Comparison of ENCODE assay signal across 26 mouse cellular contexts in the genomic region with DNA sequence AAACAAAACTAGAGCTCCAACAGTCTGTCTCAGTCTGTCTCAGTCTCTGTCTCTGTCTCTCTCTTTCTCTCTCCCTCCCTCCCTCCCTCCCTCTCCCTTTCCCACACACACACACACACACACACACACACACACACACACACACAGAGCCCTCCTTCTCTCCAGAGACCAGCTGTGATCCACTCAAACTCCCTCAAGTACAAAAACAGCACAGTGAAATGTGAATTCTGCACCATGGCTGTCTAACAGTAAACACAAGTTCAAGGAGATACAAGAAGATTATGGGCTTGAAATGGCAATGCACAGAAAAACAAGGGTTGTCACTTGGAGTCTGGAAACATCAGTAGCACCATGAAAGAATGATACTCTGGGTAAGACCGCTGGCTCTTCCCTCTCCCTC. TPM values are rescaled to one million over a fixed set of nuclear protein-coding genes. Genes with fewer than 3 reads are reported as not detected.
DNase-seq lines count a peak whose midpoint lies in the region; ATAC-seq and TF ChIP-seq lines count a peak whose summit lies in the region.
"Had no signal": no experiment of that assay in that cellular context is flagged by ENCODE, and none has a peak within 500 bp of the region (broad histone marks: within the 10 kb centered on the region; RNA-seq: fewer than 3 reads in every experiment).

No protein-coding gene starts in this region.

- no peaks in the 10 kb centered on the region for H3K9me3 ChIP-seq in kidney, embryonic 14.5 days (ENCODE audit: control insufficient read depth, low read length)
- H3K9me3 ChIP-seq in kidney, postnatal 0 days (replicated peaks; ENCODE audit: low read length) = no peaks in the 10 kb centered on the region
- no peaks in the 10 kb centered on the region for H3K9me3 ChIP-seq in ES-Bruce4 (replicated peaks; ENCODE audit: control insufficient read depth, insufficient read depth, low read length, poor library complexity, severe bottlenecking)
- no peaks in the 10 kb centered on the region for H3K9me3 ChIP-seq in embryonic facial prominence, embryonic 13.5 days
- H3K9me3 ChIP-seq in heart, embryonic 10.5 days = no peaks in the 10 kb centered on the region
- H3K9me3 ChIP-seq: heart, embryonic 13.5 days had no signal

- 42% methylated on average over 1 of the region's 1 CpGs for whole genome bisulfite sequencing in kidney, embryonic 14.5 days
- 62% methylated on average over 1 of the region's 1 CpGs for WGBS in kidney, postnatal 0 days
- WGBS in embryonic facial prominence, embryonic 13.5 days = 36% methylated on average over 1 of the region's 1 CpGs
- WGBS in heart, embryonic 10.5 days = 75% methylated on average over 1 of the region's 1 CpGs

- TF ChIP-seq CTCF in kidney, postnatal 0 days (IDR thresholded peaks at IDR 0.05; ENCODE audit: low read depth) = no peak
- no peak for TF ChIP-seq CTCF in ES-Bruce4 (IDR thresholded peaks at IDR 0.05; ENCODE audit: low read depth, low read length)

- H3K4me3 ChIP-seq in kidney, embryonic 14.5 days (ENCODE audit: low read length) = no peak overlapping the region
- H3K4me3 ChIP-seq in kidney, postnatal 0 days (replicated peaks; ENCODE audit: low read depth, low read length) = no peak overlapping the region
- H3K4me3 ChIP-seq in ES-Bruce4 (ENCODE audit: low read depth, low read length) = no peak overlapping the region
- no peak overlapping the region for H3K4me3 ChIP-seq in embryonic facial prominence, embryonic 13.5 days
- H3K4me3 ChIP-seq in heart, embryonic 10.5 days = no peak overlapping the region
- H3K4me3 ChIP-seq: heart, embryonic 13.5 days had no signal

- H3K27ac ChIP-seq in kidney, embryonic 14.5 days (ENCODE audit: low read depth, low read length) = peak overlapping the region; percentile 73; the same call in 1 of the 2 replicates
- 0 out of 2 replicates have a peak overlapping the region, but pooled peaks have one; percentile 36 for H3K27ac ChIP-seq in kidney, postnatal 0 days
- peak overlapping the region; percentile 89 for H3K27ac ChIP-seq in ES-Bruce4 (ENCODE audit: insufficient read depth, low read length)
- H3K27ac ChIP-seq in embryonic facial prominence, embryonic 13.5 days = 0 out of 2 replicates have a peak overlapping the region, but pooled peaks have one; percentile 51
- no peak overlapping the region for H3K27ac ChIP-seq in heart, embryonic 10.5 days
- H3K27ac ChIP-seq: heart, embryonic 13.5 days; hindbrain, embryonic 14.5 days; hindbrain, postnatal 0 days had no signal

- no peak for ATAC-seq in kidney, embryonic 14.5 days (ENCODE audit: low FRiP score, low TSS enrichment)
- no peak for ATAC-seq in kidney, postnatal 0 days (replicated peaks; ENCODE audit: low FRiP score, low read depth)
- no peak for ATAC-seq in embryonic facial prominence, embryonic 13.5 days (ENCODE audit: insufficient number of reproducible peaks, insufficient read depth, low FRiP score, low TSS enrichment, low read depth)
- no peak for ATAC-seq in frontal cortex, adult (ENCODE audit: low TSS enrichment)
- ATAC-seq: forebrain, embryonic 14.5 days; forebrain, postnatal 0 days; hindbrain, postnatal 0 days; inflammation-experienced regulatory T-cells, adult 6 months had no signal

- peaks cover 21% of the 10 kb centered on the region for H3K4me1 ChIP-seq in kidney, embryonic 14.5 days (ENCODE audit: control insufficient read depth, insufficient read depth, low read length)
- H3K4me1 ChIP-seq in kidney, postnatal 0 days (replicated peaks; ENCODE audit: insufficient read depth, low read length) = peaks cover 16% of the 10 kb centered on the region
- H3K4me1 ChIP-seq in ES-Bruce4 (ENCODE audit: control insufficient read depth, insufficient read depth, low read length) = peaks cover 8% of the 10 kb centered on the region
- H3K4me1 ChIP-seq in embryonic facial prominence, embryonic 13.5 days = peaks cover 14% of the 10 kb centered on the region
- peaks cover 28% of the 10 kb centered on the region for H3K4me1 ChIP-seq in heart, embryonic 10.5 days

- no peaks in the 10 kb centered on the region for H3K27me3 ChIP-seq in kidney, embryonic 14.5 days (ENCODE audit: control insufficient read depth, insufficient read depth, low read length)
- no peaks in the 10 kb centered on the region for H3K27me3 ChIP-seq in kidney, postnatal 0 days (ENCODE audit: insufficient read depth, low read length)
- H3K27me3 ChIP-seq in ES-Bruce4 (ENCODE audit: control insufficient read depth, insufficient read depth, low read length, poor library complexity, severe bottlenecking) = no peaks in the 10 kb centered on the region
- H3K27me3 ChIP-seq in embryonic facial prominence, embryonic 13.5 days = no peaks in the 10 kb centered on the region
- H3K27me3 ChIP-seq in heart, embryonic 10.5 days (ENCODE audit: insufficient read depth, poor library complexity, severe bottlenecking) = no peaks in the 10 kb centered on the region
- H3K27me3 ChIP-seq: CH12.LX; heart, embryonic 13.5 days had no signal

- no peak for TF ChIP-seq POLR2A in ES-Bruce4 (IDR thresholded peaks at IDR 0.05; ENCODE audit: insufficient read depth, low read length)

- no peaks in the 10 kb centered on the region for H3K36me3 ChIP-seq in kidney, embryonic 14.5 days (ENCODE audit: control insufficient read depth, insufficient read depth, low read length)
- no peaks in the 10 kb centered on the region for H3K36me3 ChIP-seq in kidney, postnatal 0 days (ENCODE audit: insufficient read depth, low read length)
- H3K36me3 ChIP-seq in ES-Bruce4 (ENCODE audit: control insufficient read depth, insufficient read depth, low read length, poor library complexity, severe bottlenecking) = no peaks in the 10 kb centered on the region
- peaks cover 2% of the 10 kb centered on the region; the same call in 1 of the 2 replicates for H3K36me3 ChIP-seq in embryonic facial prominence, embryonic 13.5 days
- peaks cover 6% of the 10 kb centered on the region for H3K36me3 ChIP-seq in heart, embryonic 10.5 days

- H3K9ac ChIP-seq in kidney, embryonic 14.5 days (ENCODE audit: low read depth, low read length) = no peak overlapping the region
- H3K9ac ChIP-seq in kidney, postnatal 0 days (ENCODE audit: low read depth, low read length) = no peak overlapping the region
- no peak overlapping the region for H3K9ac ChIP-seq in ES-Bruce4 (ENCODE audit: low read depth, poor library complexity, severe bottlenecking)
- no peak overlapping the region for H3K9ac ChIP-seq in embryonic facial prominence, embryonic 13.5 days
- H3K9ac ChIP-seq: forebrain, postnatal 0 days; heart, embryonic 13.5 days; hindbrain, embryonic 14.5 days had no signal

- DNase-seq in kidney, postnatal 10 days = no peak
- no peak for DNase-seq in kidney, postnatal 0 days (ENCODE audit: low spot score)
- no peak for DNase-seq in kidney, postnatal 14 days
- no peak for DNase-seq in heart, embryonic 10.5 days (ENCODE audit: low spot score)
- DNase-seq: adrenal gland, adult 2 months; adrenal gland, postnatal 25 days; B cell, adult 2 months; cerebellum, adult 18-20 months; cerebellum, adult 9-10 months; cerebellum, postnatal 14 days; forebrain, postnatal 0 days; gastrocnemius, postnatal 25 days; heart, adult 18-20 months; heart, postnatal 14 days; heart, postnatal 4 days had no signal

- H3K4me2 ChIP-seq in kidney, embryonic 14.5 days (replicated peaks; ENCODE audit: low read depth, low read length) = no peak overlapping the region
- no peak overlapping the region for H3K4me2 ChIP-seq in kidney, postnatal 0 days (ENCODE audit: low read length)
- H3K4me2 ChIP-seq in embryonic facial prominence, embryonic 13.5 days = no peak overlapping the region; the same call in 1 of the 2 replicates
- H3K4me2 ChIP-seq: heart, embryonic 13.5 days; hindbrain, embryonic 14.5 days had no signal

- TF ChIP-seq EP300 in ES-Bruce4 (IDR thresholded peaks at IDR 0.05; ENCODE audit: insufficient read depth, low read depth, low read length) = no peak

RNA-seq across cellular contexts. Expression of gene Uchl4, which starts 15.7 kb away (rescaled TPM):
- polyA plus RNA-seq in kidney, embryonic 14.5 days (2014; fragmentation: Nextera tagmentation; extraction: Ambion mirVana) = 2.9 and 3.3 TPM in 2 replicates
- polyA plus RNA-seq in kidney, postnatal 0 days (2015; fragmentation: Nextera tagmentation; extraction: Ambion mirVana) = 1.3 and 2.0 TPM in 2 replicates
- polyA plus RNA-seq in ES-Bruce4 (2011; ENCODE audit: insufficient read depth, insufficient read length, low read depth, missing spikeins) = 13.2 and 14.3 TPM in 2 replicates
- 3.5 and 5.5 TPM in 2 replicates for polyA plus RNA-seq in embryonic facial prominence, embryonic 13.5 days (2015; fragmentation: Nextera tagmentation; extraction: Ambion mirVana)
- polyA plus RNA-seq in heart, embryonic 10.5 days (2016; fragmentation: Nextera tagmentation; extraction: Ambion mirVana) = 3.2 TPM in 2 replicates
- polyA plus RNA-seq: adrenal gland, adult 2 months; gonadal fat pad, adult 2 months had no signal

RNA-seq across cellular contexts. Expression of gene Map2k1, which starts 34.1 kb away (rescaled TPM):
- 56.9 and 72.3 TPM in 2 replicates for polyA plus RNA-seq in kidney, embryonic 14.5 days (2014; fragmentation: Nextera tagmentation; extraction: Ambion mirVana)
- polyA plus RNA-seq in kidney, postnatal 0 days (2015; fragmentation: Nextera tagmentation; extraction: Ambion mirVana) = 81.6 and 82.7 TPM in 2 replicates
- 80.1 and 85.7 TPM in 2 replicates for polyA plus RNA-seq in ES-Bruce4 (2011; ENCODE audit: insufficient read depth, insufficient read length, low read depth, missing spikeins)
- polyA plus RNA-seq in embryonic facial prominence, embryonic 13.5 days (2015; fragmentation: Nextera tagmentation; extraction: Ambion mirVana) = 82.8 and 87.1 TPM in 2 replicates
- 108 and 118 TPM in 2 replicates for polyA plus RNA-seq in heart, embryonic 10.5 days (2016; fragmentation: Nextera tagmentation; extraction: Ambion mirVana)

RNA-seq across cellular contexts. Expression of gene Snapc5, which starts 40.2 kb away (rescaled TPM):
- polyA plus RNA-seq in kidney, embryonic 14.5 days (2014; fragmentation: Nextera tagmentation; extraction: Ambion mirVana) = 25.7 and 37.9 TPM in 2 replicates
- polyA plus RNA-seq in kidney, postnatal 0 days (2015; fragmentation: Nextera tagmentation; extraction: Ambion mirVana) = 25.8 and 29.6 TPM in 2 replicates
- 37.0 and 37.1 TPM in 2 replicates for polyA plus RNA-seq in ES-Bruce4 (2011; ENCODE audit: insufficient read depth, insufficient read length, low read depth, missing spikeins)
- 33.1 and 36.8 TPM in 2 replicates for polyA plus RNA-seq in embryonic facial prominence, embryonic 13.5 days (2015; fragmentation: Nextera tagmentation; extraction: Ambion mirVana)
- polyA plus RNA-seq in heart, embryonic 10.5 days (2016; fragmentation: Nextera tagmentation; extraction: Ambion mirVana) = 25.8 and 29.8 TPM in 2 replicates

RNA-seq across cellular contexts. Expression of gene Rpl4, which starts 46.1 kb away (rescaled TPM):
- polyA plus RNA-seq in kidney, embryonic 14.5 days (2014; fragmentation: Nextera tagmentation; extraction: Ambion mirVana) = 1,389 and 1,446 TPM in 2 replicates
- 1,162 and 1,196 TPM in 2 replicates for polyA plus RNA-seq in kidney, postnatal 0 days (2015; fragmentation: Nextera tagmentation; extraction: Ambion mirVana)
- 3,123 and 3,163 TPM in 2 replicates for polyA plus RNA-seq in ES-Bruce4 (2011; ENCODE audit: insufficient read depth, insufficient read length, low read depth, missing spikeins)
- 1,232 and 1,302 TPM in 2 replicates for polyA plus RNA-seq in embryonic facial prominence, embryonic 13.5 days (2015; fragmentation: Nextera tagmentation; extraction: Ambion mirVana)
- 998 and 1,151 TPM in 2 replicates for polyA plus RNA-seq in heart, embryonic 10.5 days (2016; fragmentation: Nextera tagmentation; extraction: Ambion mirVana)

RNA-seq across cellular contexts. Expression of gene Zwilch, which starts 46.4 kb away (rescaled TPM):
- 17.3 and 34.4 TPM in 2 replicates for polyA plus RNA-seq in kidney, embryonic 14.5 days (2014; fragmentation: Nextera tagmentation; extraction: Ambion mirVana)
- polyA plus RNA-seq in kidney, postnatal 0 days (2015; fragmentation: Nextera tagmentation; extraction: Ambion mirVana) = 7.5 and 8.6 TPM in 2 replicates
- polyA plus RNA-seq in ES-Bruce4 (2011; ENCODE audit: insufficient read depth, insufficient read length, low read depth, missing spikeins) = 162 and 167 TPM in 2 replicates
- polyA plus RNA-seq in embryonic facial prominence, embryonic 13.5 days (2015; fragmentation: Nextera tagmentation; extraction: Ambion mirVana) = 21.9 and 22.7 TPM in 2 replicates
- 28.1 and 31.6 TPM in 2 replicates for polyA plus RNA-seq in heart, embryonic 10.5 days (2016; fragmentation: Nextera tagmentation; extraction: Ambion mirVana)
